Mouse (Mus musculus) myocyte (in vitro differentiated cells): ENCODE results near the gene Gpha2.

Experiments
- E2F4 ChIP-seq: IDR thresholded peaks from one replicate; pipeline ENCODE4 v1.6.1; 2011; ENCODE audit warnings: mild to moderate bottlenecking, control low read depth, moderate library complexity; ENCODE audit not compliant: insufficient read depth
- MAX ChIP-seq: IDR thresholded peaks from one replicate; pipeline ENCODE4 v1.6.1; 2011; ENCODE audit warnings: low read depth, mild to moderate bottlenecking, control low read depth
- MYOD1 ChIP-seq, 3 experiments: IDR thresholded peaks; one replicate each; pipeline ENCODE4 v1.6.1; 2011; ENCODE audit warnings: control low read depth in 2 of 3, low read depth in 2 of 3, mild to moderate bottlenecking in 2 of 3, moderate library complexity in 1 of 3; ENCODE audit not compliant: insufficient read length in 2 of 3, control insufficient read depth in 1 of 3
- MYOG ChIP-seq, 3 experiments: IDR thresholded peaks; one replicate each; pipeline ENCODE4 v1.6.1; 2011; ENCODE audit warnings: control low read depth in 2 of 3, low read depth in 2 of 3, mild to moderate bottlenecking in 2 of 3; ENCODE audit not compliant: insufficient read length in 2 of 3, control insufficient read depth in 1 of 3, insufficient read depth in 1 of 3
- POLR2A ChIP-seq: IDR thresholded peaks from one replicate; pipeline ENCODE4 v1.6.1; 2011; ENCODE audit warnings: low read depth, mild to moderate bottlenecking, control low read depth, moderate library complexity; ENCODE audit not compliant: insufficient read length
- POLR2AphosphoS2 ChIP-seq: IDR thresholded peaks from one replicate; pipeline ENCODE4 v1.6.1; 2011; ENCODE audit warnings: low read depth, control low read depth; ENCODE audit not compliant: insufficient read length
- TCF12 ChIP-seq: IDR thresholded peaks from one replicate; pipeline ENCODE4 v1.6.1; 2011; ENCODE audit warnings: mild to moderate bottlenecking, control low read depth; ENCODE audit not compliant: poor library complexity, insufficient read depth, severe bottlenecking
- TCF3 ChIP-seq: IDR thresholded peaks from one replicate; pipeline ENCODE4 v1.6.1; 2011; ENCODE audit warnings: low read depth, control low read depth; ENCODE audit not compliant: insufficient read length
- USF1 ChIP-seq: IDR thresholded peaks from one replicate; pipeline ENCODE4 v1.6.1; 2011; ENCODE audit warnings: low read depth, mild to moderate bottlenecking, control low read depth, moderate library complexity

- no peak for TF ChIP-seq MAX
- TF ChIP-seq POLR2A: no peak
- TF ChIP-seq POLR2AphosphoS2: no peak
- TF ChIP-seq TCF3: no peak
- TF ChIP-seq MYOD1 (IDR thresholded peaks at IDR 0.05; ENCODE audit: control insufficient read depth in 1 of 3, insufficient read length in 2 of 3, low read depth in 2 of 3): no peak
- no peak for TF ChIP-seq TCF12
- TF ChIP-seq MYOG (IDR thresholded peaks at IDR 0.05; ENCODE audit: control insufficient read depth in 1 of 3, insufficient read depth in 1 of 3, insufficient read length in 2 of 3, low read depth in 2 of 3): no peak
- no peak for TF ChIP-seq E2F4
- TF ChIP-seq USF1: no peak
These were observed 10.0 kb upstream of the Gpha2 start for GRCm38 (mm10) chr19:6216046-6216705.
